17 mouse cellular contexts compared by ENCODE assay signal in genomic region chr1:89090676-89091075, GRCm38 (mm10). TPM values are rescaled to one million over a fixed set of nuclear protein-coding genes. Genes with fewer than 3 reads are reported as not detected.
DNase-seq lines count a peak whose midpoint lies in the region; ATAC-seq and TF ChIP-seq lines count a peak whose summit lies in the region.
"Had no signal": no experiment of that assay in that cellular context is flagged by ENCODE, and none has a peak within 500 bp of the region (broad histone marks: within the 10 kb centered on the region; RNA-seq: fewer than 3 reads in every experiment).

No protein-coding gene starts in this region.

- TF ChIP-seq EP300 in lung, postnatal 0 days (IDR thresholded peaks at IDR 0.05) = no peak

- intact Hi-C loops in heart, postnatal 10 days (cut with DNase I) = loop anchor here (5.0 kb wide), 1 partner anchor 47 kb away; no protein-coding TSS in a partner anchor

- H3K27me3 ChIP-seq in heart, embryonic 15.5 days = no peaks in the 10 kb centered on the region
- no peaks in the 10 kb centered on the region for H3K27me3 ChIP-seq in lung, postnatal 0 days (replicated peaks; ENCODE audit: insufficient read depth, low read length)
- no peaks in the 10 kb centered on the region for H3K27me3 ChIP-seq in embryonic facial prominence, embryonic 15.5 days
- H3K27me3 ChIP-seq: hindbrain, embryonic 12.5 days; neural tube, embryonic 12.5 days had no signal

- 71% methylated on average over 8 of the region's 8 CpGs for WGBS in heart, embryonic 15.5 days
- 50% methylated on average over 8 of the region's 8 CpGs for WGBS in lung, postnatal 0 days
- 66% methylated on average over 8 of the region's 8 CpGs for WGBS in embryonic facial prominence, embryonic 15.5 days

- H3K4me3 ChIP-seq in heart, embryonic 15.5 days = no peak overlapping the region
- H3K4me3 ChIP-seq in lung, postnatal 0 days (ENCODE audit: low read depth, low read length) = no peak overlapping the region
- H3K4me3 ChIP-seq in embryonic facial prominence, embryonic 15.5 days (replicated peaks) = no peak overlapping the region
- H3K4me3 ChIP-seq: forebrain, embryonic 12.5 days; hindbrain, embryonic 12.5 days; layer of hippocampus, adult 2 months; megakaryocyte, embryonic 14.5 days; neural tube, embryonic 12.5 days had no signal

- H3K9me3 ChIP-seq in heart, embryonic 15.5 days (replicated peaks) = no peaks in the 10 kb centered on the region
- no peaks in the 10 kb centered on the region for H3K9me3 ChIP-seq in lung, postnatal 0 days (ENCODE audit: low read length)
- H3K9me3 ChIP-seq in embryonic facial prominence, embryonic 15.5 days (replicated peaks) = no peaks in the 10 kb centered on the region
- H3K9me3 ChIP-seq: forebrain, embryonic 12.5 days; hindbrain, embryonic 12.5 days; megakaryocyte, embryonic 14.5 days; neural tube, embryonic 12.5 days had no signal

- H3K9ac ChIP-seq in heart, embryonic 15.5 days = no peak overlapping the region
- no peak overlapping the region for H3K9ac ChIP-seq in lung, postnatal 0 days (replicated peaks; ENCODE audit: low read depth)
- H3K9ac ChIP-seq in embryonic facial prominence, embryonic 15.5 days = no peak overlapping the region
- H3K9ac ChIP-seq: forebrain, embryonic 12.5 days; hindbrain, embryonic 12.5 days; neural tube, embryonic 12.5 days had no signal

- no peak for DNase-seq in heart, postnatal 10 days
- DNase-seq in lung, postnatal 0 days (ENCODE audit: low spot score) = peak; percentile 28
- no peak for DNase-seq in lung, postnatal 25 days (ENCODE audit: low spot score)
- DNase-seq in urinary bladder, adult 18-20 months (ENCODE audit: low spot score in 2 of 2) = no peak
- DNase-seq: cerebellum, adult 9-11 months; lung, adult 2 months had no signal

- no peaks in the 10 kb centered on the region for H3K36me3 ChIP-seq in heart, embryonic 15.5 days
- no peaks in the 10 kb centered on the region for H3K36me3 ChIP-seq in lung, postnatal 0 days (ENCODE audit: insufficient read depth, low read length)
- no peaks in the 10 kb centered on the region for H3K36me3 ChIP-seq in embryonic facial prominence, embryonic 15.5 days
- H3K36me3 ChIP-seq: forebrain, embryonic 12.5 days; G1E; hindbrain, embryonic 12.5 days; neural tube, embryonic 12.5 days had no signal

- no peak overlapping the region for H3K4me2 ChIP-seq in heart, embryonic 15.5 days
- peak overlapping the region; percentile 6; the same call in 1 of the 2 replicates for H3K4me2 ChIP-seq in lung, postnatal 0 days (replicated peaks; ENCODE audit: low read depth, low read length)
- no peak overlapping the region for H3K4me2 ChIP-seq in embryonic facial prominence, embryonic 15.5 days (replicated peaks)
- H3K4me2 ChIP-seq: forebrain, embryonic 12.5 days; hindbrain, embryonic 12.5 days; liver, embryonic 11.5 days; neural tube, embryonic 12.5 days had no signal

- peak overlapping the region; percentile 50 for H3K27ac ChIP-seq in heart, embryonic 15.5 days
- H3K27ac ChIP-seq in lung, postnatal 0 days (ENCODE audit: low read length) = peak overlapping the region; percentile 71
- H3K27ac ChIP-seq in embryonic facial prominence, embryonic 15.5 days (replicated peaks) = 0 out of 2 replicates have a peak overlapping the region, but pooled peaks have one; percentile 19
- H3K27ac ChIP-seq: forebrain, embryonic 12.5 days; kidney, postnatal 0 days; layer of hippocampus, adult 2 months; neural tube, embryonic 12.5 days had no signal

- H3K4me1 ChIP-seq in heart, embryonic 15.5 days (replicated peaks) = peaks cover 95% of the 10 kb centered on the region
- peaks cover 40% of the 10 kb centered on the region for H3K4me1 ChIP-seq in lung, postnatal 0 days (ENCODE audit: insufficient read depth, low read depth, low read length)
- H3K4me1 ChIP-seq in embryonic facial prominence, embryonic 15.5 days = peaks cover 89% of the 10 kb centered on the region
- H3K4me1 ChIP-seq: megakaryocyte, embryonic 14.5 days had no signal

- TF ChIP-seq CTCF in lung, postnatal 0 days (IDR thresholded peaks at IDR 0.05) = no peak

- ATAC-seq in heart, embryonic 15.5 days (replicated peaks; ENCODE audit: insufficient number of reproducible peaks, insufficient read depth, low FRiP score, low read depth) = no peak
- ATAC-seq in lung, postnatal 0 days = peak; percentile 43
- ATAC-seq in common myeloid progenitor, adult 5-6 weeks (replicated peaks; ENCODE audit: low read depth, poor library complexity, severe bottlenecking) = 0 out of 2 replicates have a peak, but pooled peaks have one; percentile 9
- ATAC-seq in embryonic facial prominence, embryonic 15.5 days (ENCODE audit: insufficient number of reproducible peaks, low FRiP score, low TSS enrichment, low read depth) = no peak

RNA-seq across cellular contexts. Expression of gene Sh3bp4, which starts 20.5 kb away (rescaled TPM):
- polyA plus RNA-seq in heart, embryonic 15.5 days (2015; fragmentation: Nextera tagmentation; extraction: Ambion mirVana) = 21.2 and 21.7 TPM in 2 replicates
- total RNA-seq in heart, postnatal 10 days (2021) = 10 to 100 TPM; 26.2 to 28.6 TPM
- polyA plus RNA-seq in lung, postnatal 0 days (2015; fragmentation: Nextera tagmentation; extraction: Ambion mirVana) = 18.9 and 22.0 TPM in 2 replicates
- 0.18 and 0.19 TPM in 2 replicates for total RNA-seq in common myeloid progenitor, adult 5-6 weeks (2017)
- polyA plus RNA-seq in embryonic facial prominence, embryonic 15.5 days (2015; fragmentation: Nextera tagmentation; extraction: Ambion mirVana) = 26.6 and 27.9 TPM in 2 replicates
- total RNA-seq: G1E had no signal
- polyA plus RNA-seq: G1E had no signal

Comparison
In these comparisons a context has a peak if more than half of its experiments do, and no peak if none do; other contexts are left out.
1. ATAC-seq: peak in lung, postnatal 0 days (single experiment) and common myeloid progenitor, adult 5-6 weeks (single experiment); none in heart, embryonic 15.5 days (single experiment) and embryonic facial prominence, embryonic 15.5 days (single experiment).
2. H3K27ac ChIP-seq: peak in every context shown above with its lines; median percentile 71 in lung, postnatal 0 days; 50 in heart, embryonic 15.5 days; 19 in embryonic facial prominence, embryonic 15.5 days.